Mouse (Mus musculus) intestine, embryonic 14.5 days (tissue): Measurements from ENCODE around the gene Robo1. TPM values are rescaled to one million over a fixed set of nuclear protein-coding genes. Genes with fewer than 3 reads are reported as not detected.

Experiments used
- ATAC-seq: fragments of 200-750 bp; cut with Nextera tagmentation; replicated peaks from 2 replicates; pipeline ENCODE4 v1.8.0; 2017; ENCODE audit warnings: low read depth, moderate number of reproducible peaks, moderate TSS enrichment, moderate library complexity; ENCODE audit not compliant: low FRiP score, low TSS enrichment
- DNase-seq: peaks from one replicate; pipeline ENCODE4 v3.0.0-alpha.2; 2018; ENCODE audit warnings: low spot score
- H3K27ac ChIP-seq: fragments of 300-500 bp; sonication (generic); 2 replicates; pipeline ENCODE4 v1.5.1; 2014; ENCODE audit warnings: low read depth, mild to moderate bottlenecking, control low read depth
- H3K27me3 ChIP-seq: fragments of 300-500 bp; sonication (generic); replicated peaks from 2 replicates; pipeline ENCODE4 v1.6.1; 2014; ENCODE audit warnings: low read length, control low read depth; ENCODE audit not compliant: control insufficient read depth, insufficient read depth
- H3K36me3 ChIP-seq: fragments of 300-500 bp; sonication (generic); 2 replicates; pipeline ENCODE4 v1.6.1; 2014; ENCODE audit warnings: low read length, control low read depth; ENCODE audit not compliant: control insufficient read depth, insufficient read depth
- H3K4me1 ChIP-seq: fragments of 300-500 bp; sonication (generic); replicated peaks from 2 replicates; pipeline ENCODE4 v1.6.1; 2014; ENCODE audit warnings: low read length, control low read depth, mixed read lengths; ENCODE audit not compliant: control insufficient read depth, insufficient read depth
- H3K4me2 ChIP-seq: fragments of 300-500 bp; sonication (generic); 2 replicates; pipeline ENCODE4 v1.6.1; 2014; ENCODE audit warnings: low read length
- H3K4me3 ChIP-seq: fragments of 300-500 bp; sonication (generic); 2 replicates; pipeline ENCODE4 v1.5.1; 2014; ENCODE audit warnings: low read depth, low read length, control low read depth, mixed read lengths
- H3K9ac ChIP-seq: fragments of 300-500 bp; sonication (generic); 2 replicates; pipeline ENCODE4 v1.6.1; 2014; ENCODE audit warnings: mild to moderate bottlenecking, low read length
- H3K9me3 ChIP-seq: fragments of 300-500 bp; sonication (generic); 2 replicates; pipeline ENCODE4 v1.6.1; 2016; ENCODE audit warnings: low read length, control low read depth; ENCODE audit not compliant: control insufficient read depth
- WGBS: fragments of 180-500 bp; shearing (Covaris S2); extraction: QIAGEN DNeasy Blood & Tissue Kit; methylation state at CpG from one replicate; pipeline ENCODE4 v1.1.7; 2014; 5-methylcytosine and 5-hydroxymethylcytosine counted together
- polyA plus RNA-seq: library from polyadenylated mRNA; unstranded; fragments of >200 nt; fragmentation: Nextera tagmentation; extraction: Ambion mirVana; gene quantifications from 2 replicates; pipeline ENCODE4 v1.2.1, GENCODE M21; 2014

The Robo1 gene
- polyA plus RNA-seq, 1 experiment from 2014 or later: 24.1 TPM

- Histone ChIP-seq H3K36me3 (no peaks in the 10 kb centered on the region), H3K4me1 (no peaks in the 10 kb centered on the region), H3K4me2 (no peak overlapping the region), H3K4me3 (no peak overlapping the region), H3K9ac (no peak overlapping the region), H3K9me3 (no peaks in the 10 kb centered on the region), H3K27me3 (no peaks in the 10 kb centered on the region), H3K27ac (no peak overlapping the region)
- WGBS: 72% methylated on average over 2 of the region's 2 CpGs
- no peak for ATAC-seq
- no peak for DNase-seq
Measured at GRCm38 (mm10) chr16:72356515-72357357, 48.6 kb downstream of the Robo1 start.

GRCm38 (mm10) chr16:72376896-72377295, 68.8 kb downstream of the Robo1 start:
- Histone ChIP-seq H3K36me3 (no peaks in the 10 kb centered on the region), H3K4me1 (no peaks in the 10 kb centered on the region), H3K9ac (no peak overlapping the region), H3K9me3 (no peaks in the 10 kb centered on the region), H3K27ac (no peak overlapping the region), H3K4me3 (no peak overlapping the region), H3K4me2 (no peak overlapping the region), H3K27me3 (no peaks in the 10 kb centered on the region)
- DNase-seq: no peak
- no peak for ATAC-seq
- 75% methylated on average over 5 of the region's 5 CpGs for WGBS

GRCm38 (mm10) chr16:72381819-72382218, 73.7 kb downstream of the Robo1 start:
- Histone ChIP-seq H3K9ac (no peak overlapping the region), H3K27me3 (no peaks in the 10 kb centered on the region), H3K4me1 (no peaks in the 10 kb centered on the region), H3K4me3 (no peak overlapping the region), H3K9me3 (no peaks in the 10 kb centered on the region), H3K27ac (no peak overlapping the region), H3K36me3 (no peaks in the 10 kb centered on the region), H3K4me2 (no peak overlapping the region)
- ATAC-seq (no peak), DNase-seq (no peak)
- WGBS: 94% methylated on average over 6 of the region's 6 CpGs

GRCm38 (mm10) chr16:72383566-72383965, 75.5 kb downstream of the Robo1 start:
- H3K27me3 ChIP-seq: no peaks in the 10 kb centered on the region
- no peaks in the 10 kb centered on the region for H3K36me3 ChIP-seq
- H3K9ac ChIP-seq: no peak overlapping the region
- no peak overlapping the region for H3K27ac ChIP-seq
- DNase-seq (no peak), ATAC-seq (no peak)
- H3K4me2 ChIP-seq: no peak overlapping the region
- WGBS: 55% methylated on average over 1 of the region's 1 CpGs
- no peaks in the 10 kb centered on the region for H3K4me1 ChIP-seq
- no peaks in the 10 kb centered on the region for H3K9me3 ChIP-seq
- H3K4me3 ChIP-seq: no peak overlapping the region

- ATAC-seq: no peak
- Histone ChIP-seq H3K4me3 (no peak overlapping the region), H3K27ac (no peak overlapping the region), H3K27me3 (no peaks in the 10 kb centered on the region), H3K9ac (no peak overlapping the region), H3K4me1 (no peaks in the 10 kb centered on the region), H3K9me3 (no peaks in the 10 kb centered on the region), H3K36me3 (no peaks in the 10 kb centered on the region), H3K4me2 (no peak overlapping the region)
- DNase-seq: no peak
- WGBS: 34% methylated on average over 3 of the region's 3 CpGs
Measured at GRCm38 (mm10) chr16:72393512-72393911, 85.4 kb downstream of the Robo1 start.

- DNase-seq (no peak), ATAC-seq (no peak)
- Histone ChIP-seq H3K9ac (no peak overlapping the region), H3K9me3 (no peaks in the 10 kb centered on the region), H3K36me3 (no peaks in the 10 kb centered on the region), H3K4me1 (no peaks in the 10 kb centered on the region), H3K4me2 (no peak overlapping the region), H3K4me3 (no peak overlapping the region), H3K27ac (no peak overlapping the region), H3K27me3 (no peaks in the 10 kb centered on the region)
- 71% methylated on average over 5 of the region's 5 CpGs for WGBS
Measured at GRCm38 (mm10) chr16:72398811-72399210, 90.7 kb downstream of the Robo1 start.

- ATAC-seq (no peak), DNase-seq (no peak)
- no peaks in the 10 kb centered on the region for H3K4me1 ChIP-seq
- H3K27me3 ChIP-seq: no peaks in the 10 kb centered on the region
- no peak overlapping the region for H3K9ac ChIP-seq
- no peak overlapping the region for H3K4me3 ChIP-seq
- 44% methylated on average over 9 of the region's 9 CpGs for WGBS
- H3K9me3 ChIP-seq: no peaks in the 10 kb centered on the region
- H3K4me2 ChIP-seq: no peak overlapping the region
- H3K36me3 ChIP-seq: no peaks in the 10 kb centered on the region
- no peak overlapping the region for H3K27ac ChIP-seq
Measured at GRCm38 (mm10) chr16:72402381-72402780, 94.3 kb downstream of the Robo1 start.

- no peak for ATAC-seq
- Histone ChIP-seq H3K4me2 (no peak overlapping the region), H3K4me3 (no peak overlapping the region), H3K9me3 (no peaks in the 10 kb centered on the region), H3K4me1 (peaks cover 4% of the 10 kb centered on the region; the same call in 1 of the 2 replicates), H3K27me3 (no peaks in the 10 kb centered on the region), H3K36me3 (no peaks in the 10 kb centered on the region), H3K9ac (no peak overlapping the region), H3K27ac (no peak overlapping the region)
- WGBS: 67% methylated on average over 1 of the region's 1 CpGs
- DNase-seq: no peak
Measured at GRCm38 (mm10) chr16:72409820-72410219, 101.7 kb downstream of the Robo1 start.

- peaks cover 4% of the 10 kb centered on the region; the same call in 1 of the 2 replicates for H3K4me1 ChIP-seq
- H3K27ac ChIP-seq: no peak overlapping the region
- no peak overlapping the region for H3K4me2 ChIP-seq
- H3K27me3 ChIP-seq: no peaks in the 10 kb centered on the region
- DNase-seq (no peak), ATAC-seq (no peak)
- no peaks in the 10 kb centered on the region for H3K9me3 ChIP-seq
- H3K36me3 ChIP-seq: no peaks in the 10 kb centered on the region
- H3K9ac ChIP-seq: no peak overlapping the region
- no peak overlapping the region for H3K4me3 ChIP-seq
- 48% methylated on average over 5 of the region's 5 CpGs for WGBS
Measured at GRCm38 (mm10) chr16:72411669-72412270, 103.7 kb downstream of the Robo1 start.
